Mouse (Mus musculus) lung, postnatal 0 days (tissue): ENCODE measurements around the gene Gm10260. TPM values are rescaled to one million over a fixed set of nuclear protein-coding genes. Genes with fewer than 3 reads are reported as not detected.

Source experiments
- ATAC-seq: fragments of 200-750 bp; cut with Nextera tagmentation; 2 replicates; pipeline ENCODE4 v1.8.0; 2017; ENCODE audit warnings: moderate library complexity
- DNase-seq: peaks from one replicate; pipeline ENCODE4 v3.0.0-alpha.2; 2016; ENCODE audit warnings: low spot score
- H3K27ac ChIP-seq: fragments of 300-500 bp; sonication (generic); 2 replicates; pipeline ENCODE4 v1.5.1; 2014; ENCODE audit warnings: antibody characterized with exemption, mild to moderate bottlenecking, low read length, mixed read lengths
- H3K27me3 ChIP-seq: fragments of 300-500 bp; sonication (generic); replicated peaks from 2 replicates; pipeline ENCODE4 v1.6.1; 2014; ENCODE audit warnings: low read length, mixed read lengths; ENCODE audit not compliant: insufficient read depth
- H3K36me3 ChIP-seq: fragments of 300-500 bp; sonication (generic); 2 replicates; pipeline ENCODE4 v1.6.1; 2014; ENCODE audit warnings: low read length, mixed read lengths; ENCODE audit not compliant: insufficient read depth
- H3K4me1 ChIP-seq: fragments of 300-500 bp; sonication (generic); 2 replicates; pipeline ENCODE4 v1.6.1; 2014; ENCODE audit warnings: antibody characterized with exemption, low read depth, low read length, mixed read lengths; ENCODE audit not compliant: insufficient read depth
- H3K4me2 ChIP-seq: fragments of 300-500 bp; sonication (generic); replicated peaks from 2 replicates; pipeline ENCODE4 v1.6.1; 2014; ENCODE audit warnings: low read depth, mild to moderate bottlenecking, low read length, moderate library complexity, mixed read lengths
- H3K4me3 ChIP-seq: fragments of 300-500 bp; sonication (generic); 2 replicates; pipeline ENCODE4 v1.5.1; 2014; ENCODE audit warnings: low read depth, low read length
- H3K9ac ChIP-seq: fragments of 300-500 bp; sonication (generic); replicated peaks from 2 replicates; pipeline ENCODE4 v1.6.1; 2014; ENCODE audit warnings: low read depth, mild to moderate bottlenecking
- H3K9me3 ChIP-seq: fragments of 300-500 bp; sonication (generic); 2 replicates; pipeline ENCODE4 v1.6.1; 2016; ENCODE audit warnings: low read length, mixed read lengths
- CTCF ChIP-seq: IDR thresholded peaks from 2 replicates; pipeline ENCODE4 v1.5.1; 2016; ENCODE audit warnings: antibody characterized with exemption, mild to moderate bottlenecking
- EP300 ChIP-seq: IDR thresholded peaks from 2 replicates; pipeline ENCODE4 v1.6.1; 2016; ENCODE audit warnings: antibody characterized with exemption, mild to moderate bottlenecking, control low read depth
- WGBS: fragments of 180-500 bp; shearing (Covaris S2); extraction: QIAGEN DNeasy Blood & Tissue Kit; methylation state at CpG from one replicate; pipeline ENCODE4 v1.1.7; 2014; 5-methylcytosine and 5-hydroxymethylcytosine counted together
- polyA plus RNA-seq: library from polyadenylated mRNA; unstranded; fragments of >200 nt; fragmentation: Nextera tagmentation; extraction: Ambion mirVana; gene quantifications from 2 replicates; pipeline ENCODE4 v1.2.1, GENCODE M21; 2015

The Gm10260 gene
- polyA plus RNA-seq, 1 experiment from 2014 or later: 7.2 TPM

DNA sequence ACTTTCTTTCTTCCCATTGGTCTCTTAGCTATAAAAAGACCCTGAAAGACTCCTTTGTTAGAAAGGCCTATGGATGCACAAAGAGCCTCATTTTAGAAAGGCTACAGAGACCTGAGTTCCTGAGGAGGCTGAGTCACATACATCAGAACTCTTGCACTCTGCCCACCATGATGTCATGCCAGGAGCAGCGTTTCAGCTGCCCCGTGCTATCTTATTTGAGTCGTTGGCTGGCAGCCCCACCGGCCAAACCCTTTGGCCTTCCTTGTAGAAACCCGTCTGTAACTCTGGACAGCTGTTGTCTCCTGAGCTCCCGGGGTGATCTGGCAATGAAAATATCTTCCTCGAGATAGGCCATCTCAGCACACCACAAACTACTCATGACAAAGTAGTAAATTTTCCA is 3.6 kb upstream of the Gm10260 start:
- Histone ChIP-seq H3K9ac (no peak overlapping the region), H3K27ac (no peak overlapping the region), H3K9me3 (no peaks in the 10 kb centered on the region), H3K27me3 (no peaks in the 10 kb centered on the region), H3K4me2 (no peak overlapping the region), H3K36me3 (no peaks in the 10 kb centered on the region), H3K4me1 (no peaks in the 10 kb centered on the region), H3K4me3 (no peak overlapping the region)
- ATAC-seq (0 out of 2 replicates have a peak, but pooled peaks have one; percentile 17), DNase-seq (peak; percentile 36)
- TF ChIP-seq CTCF (no peak), EP300 (no peak)
- 35% methylated on average over 7 of the region's 7 CpGs for WGBS

DNA sequence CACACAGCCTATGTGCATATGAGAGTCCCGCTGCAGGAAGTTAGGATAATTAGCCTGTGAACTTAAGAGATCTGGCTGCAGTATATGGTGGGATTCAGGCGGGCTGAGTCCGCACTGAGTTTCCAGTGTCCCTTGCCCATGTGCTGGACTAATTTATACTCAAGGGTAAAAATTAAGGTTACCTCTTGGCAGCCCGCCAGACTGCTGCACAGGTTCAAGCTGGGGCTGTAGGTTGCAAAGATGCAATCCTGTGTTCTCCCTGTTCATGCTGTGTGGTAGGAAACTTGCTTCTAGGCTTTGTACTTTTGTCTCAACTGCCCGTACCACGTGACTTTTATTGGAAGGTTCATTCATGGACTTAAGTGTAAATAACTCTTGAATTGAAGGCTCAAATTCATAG is 3.0 kb upstream of the Gm10260 start:
- no peaks in the 10 kb centered on the region for H3K9me3 ChIP-seq
- H3K36me3 ChIP-seq: no peaks in the 10 kb centered on the region
- no peak overlapping the region for H3K4me2 ChIP-seq
- H3K4me1 ChIP-seq: no peaks in the 10 kb centered on the region
- WGBS: 61% methylated on average over 6 of the region's 6 CpGs
- DNase-seq (no peak), ATAC-seq (no peak)
- no peak overlapping the region for H3K27ac ChIP-seq
- no peak overlapping the region for H3K9ac ChIP-seq
- TF ChIP-seq EP300 (no peak), CTCF (no peak)
- H3K27me3 ChIP-seq: no peaks in the 10 kb centered on the region
- no peak overlapping the region for H3K4me3 ChIP-seq

DNA sequence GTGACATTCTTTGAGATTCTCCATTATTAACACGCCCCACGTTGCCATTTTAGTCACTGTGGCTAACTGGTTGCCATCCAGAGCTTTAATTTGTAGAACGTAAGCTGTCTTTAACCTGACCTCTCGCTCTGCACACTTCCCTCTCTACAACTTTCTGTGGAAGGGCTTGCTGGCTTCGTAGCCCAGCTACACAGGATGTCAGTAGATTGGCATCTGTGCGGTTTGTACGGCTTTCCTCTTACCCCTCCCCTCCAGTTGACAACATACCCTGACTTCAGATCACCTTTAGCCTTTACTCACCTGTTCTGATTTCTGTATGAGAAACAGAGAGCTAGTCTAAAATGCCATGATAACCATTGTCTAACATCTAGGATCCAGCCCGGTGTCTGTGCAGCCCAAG is 1.7 kb upstream of the Gm10260 start:
- no peak for TF ChIP-seq CTCF
- TF ChIP-seq EP300: no peak
- 84% methylated on average over 8 of the region's 8 CpGs for WGBS
- no peak overlapping the region for H3K4me3 ChIP-seq

DNA sequence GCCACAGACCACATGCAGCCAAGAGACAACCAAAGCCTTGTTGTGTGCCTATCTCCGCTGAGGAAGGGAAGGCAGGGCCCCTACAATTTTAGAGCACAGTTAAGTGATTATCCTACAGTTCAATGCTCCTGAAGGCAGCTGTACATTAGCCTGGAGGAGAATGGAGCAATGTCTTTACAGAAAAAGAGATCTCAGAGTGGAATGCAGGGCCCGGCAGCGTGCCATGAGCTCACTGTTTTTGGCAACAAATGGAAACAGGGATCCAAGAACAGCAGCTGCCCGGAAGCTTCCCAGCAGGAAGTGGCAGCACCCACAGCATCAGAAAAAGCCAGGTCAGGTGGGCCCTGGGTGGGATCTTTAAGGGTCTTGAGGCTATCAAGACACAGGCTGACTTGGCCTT is 3.4 kb downstream of the Gm10260 start:
- TF ChIP-seq CTCF (no peak), EP300 (no peak)
- Histone ChIP-seq H3K4me3 (no peak overlapping the region), H3K4me2 (no peak overlapping the region), H3K9ac (no peak overlapping the region), H3K9me3 (no peaks in the 10 kb centered on the region), H3K4me1 (no peaks in the 10 kb centered on the region), H3K27me3 (no peaks in the 10 kb centered on the region), H3K27ac (no peak overlapping the region), H3K36me3 (no peaks in the 10 kb centered on the region)
- WGBS: 52% methylated on average over 4 of the region's 4 CpGs
- DNase-seq: peak; percentile 52
- ATAC-seq: no peak

More for the DNA sequence above, 1.7 kb upstream of the Gm10260 start:
- H3K27ac ChIP-seq: no peak overlapping the region
- H3K9me3 ChIP-seq: no peaks in the 10 kb centered on the region
- no peaks in the 10 kb centered on the region for H3K36me3 ChIP-seq
- H3K4me1 ChIP-seq: no peaks in the 10 kb centered on the region
- no peaks in the 10 kb centered on the region for H3K27me3 ChIP-seq
- H3K9ac ChIP-seq: no peak overlapping the region
- no peak overlapping the region for H3K4me2 ChIP-seq
- ATAC-seq: no peak
- DNase-seq: no peak

DNA sequence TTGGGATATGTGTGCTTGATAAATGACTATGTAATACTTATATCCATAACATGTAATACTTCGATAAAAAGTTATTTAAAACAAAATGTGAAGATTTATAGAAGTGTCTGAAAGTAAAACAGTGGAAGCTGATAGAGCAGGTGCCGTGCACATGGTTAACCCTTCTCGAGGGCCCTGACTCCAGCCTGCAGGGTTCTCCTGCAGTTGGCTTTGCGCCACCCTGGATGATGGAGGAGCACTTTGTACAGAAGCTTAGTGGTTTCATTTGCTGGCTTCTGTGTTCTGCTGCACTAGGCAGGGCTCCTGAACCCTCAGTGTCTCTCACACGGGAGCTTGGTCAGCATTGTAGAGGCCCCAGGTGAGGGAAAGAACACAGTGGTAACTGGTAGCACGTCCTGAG is 4.3 kb downstream of the Gm10260 start:
- no peak for ATAC-seq
- DNase-seq: no peak
- TF ChIP-seq EP300 (no peak), CTCF (no peak)
- no peak overlapping the region for H3K9ac ChIP-seq
- WGBS: 80% methylated on average over 6 of the region's 6 CpGs
- no peaks in the 10 kb centered on the region for H3K27me3 ChIP-seq
- no peak overlapping the region for H3K4me2 ChIP-seq
- H3K4me3 ChIP-seq: no peak overlapping the region
- no peaks in the 10 kb centered on the region for H3K9me3 ChIP-seq
- H3K36me3 ChIP-seq: no peaks in the 10 kb centered on the region
- no peak overlapping the region for H3K27ac ChIP-seq
- no peaks in the 10 kb centered on the region for H3K4me1 ChIP-seq

DNA sequence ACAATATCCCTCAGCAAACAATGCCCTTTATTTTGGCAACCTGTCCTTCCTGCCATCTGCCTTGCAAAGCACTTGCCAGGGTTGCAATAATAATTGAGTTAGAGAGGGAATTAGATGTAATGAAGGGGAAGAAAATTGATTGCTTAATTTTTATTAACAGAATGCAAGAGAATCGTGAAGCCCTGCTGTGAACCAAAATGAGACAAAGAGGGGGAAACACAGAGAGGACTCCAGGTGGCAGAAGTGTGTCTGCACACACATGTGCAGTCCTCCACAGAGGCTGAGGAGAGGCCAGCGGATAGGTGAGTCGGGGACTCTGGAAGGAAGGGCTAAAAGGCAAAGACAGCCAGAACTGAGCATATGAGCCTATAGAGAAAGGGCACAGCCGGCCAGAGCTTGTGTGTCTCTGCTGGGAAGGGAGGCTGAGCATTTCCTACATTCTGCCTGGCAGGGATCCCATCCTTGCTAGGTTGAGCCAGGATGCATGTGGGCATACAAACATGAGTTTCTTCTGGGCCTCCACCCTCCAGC is 9.5 kb downstream of the Gm10260 start:
- H3K9ac ChIP-seq: no peak overlapping the region
- no peak overlapping the region for H3K4me3 ChIP-seq
- ATAC-seq (no peak), DNase-seq (no peak)
- 73% methylated on average over 4 of the region's 4 CpGs for WGBS
- no peak for TF ChIP-seq EP300
- TF ChIP-seq CTCF: no peak
- no peaks in the 10 kb centered on the region for H3K4me1 ChIP-seq
- H3K9me3 ChIP-seq: no peaks in the 10 kb centered on the region
- no peaks in the 10 kb centered on the region for H3K27me3 ChIP-seq
- no peak overlapping the region for H3K27ac ChIP-seq
- H3K36me3 ChIP-seq: no peaks in the 10 kb centered on the region
- no peak overlapping the region for H3K4me2 ChIP-seq
